Mouse (Mus musculus): ENCODE measurements around the gene Spen.

Gene Spen

DNA sequence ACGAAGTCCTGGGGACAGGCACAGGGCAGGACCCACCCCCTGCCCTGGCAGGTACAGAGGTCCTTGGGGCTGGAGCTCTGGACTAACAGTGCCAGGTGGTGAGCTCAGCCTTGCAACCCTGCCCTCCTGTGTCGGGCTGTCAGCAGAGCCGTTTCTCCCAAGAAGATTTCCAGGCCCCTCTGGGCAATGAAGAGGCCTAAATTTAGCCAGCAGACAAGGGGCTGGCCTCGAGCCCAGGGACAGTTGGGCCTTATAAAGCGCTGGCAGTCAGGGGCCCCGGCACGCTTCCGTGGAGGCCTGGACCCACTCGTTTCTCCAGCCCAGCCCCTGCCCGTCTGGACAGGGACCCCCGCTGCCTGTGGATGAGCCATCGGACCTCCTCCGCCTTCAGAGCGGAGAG, 117.0 kb downstream of the Spen start:
- DNase-seq (ENCODE audit: low spot score in 2 of 2), result no peak

DNA sequence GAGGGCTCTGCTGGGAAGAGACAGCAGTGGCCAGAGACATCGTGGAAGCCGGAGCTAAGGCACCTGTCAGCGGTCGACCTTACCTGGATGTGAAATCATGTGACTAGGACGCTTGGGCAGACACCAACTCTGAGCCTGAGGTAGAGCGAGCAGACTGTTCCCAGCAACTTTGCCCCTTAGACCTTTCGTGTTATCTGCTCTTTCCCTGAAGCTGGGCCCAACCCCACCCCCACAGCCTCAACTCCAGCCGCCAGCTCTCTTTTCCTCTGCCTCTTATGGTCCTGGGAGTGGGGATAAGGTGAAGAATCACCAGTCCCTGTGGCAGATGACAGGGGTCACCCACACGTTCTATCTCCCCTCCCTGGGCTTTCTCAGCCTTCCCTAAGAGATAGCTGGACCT, 117.5 kb downstream of the Spen start:
- DNase-seq (ENCODE audit: low spot score in 2 of 2), result no peak

DNA sequence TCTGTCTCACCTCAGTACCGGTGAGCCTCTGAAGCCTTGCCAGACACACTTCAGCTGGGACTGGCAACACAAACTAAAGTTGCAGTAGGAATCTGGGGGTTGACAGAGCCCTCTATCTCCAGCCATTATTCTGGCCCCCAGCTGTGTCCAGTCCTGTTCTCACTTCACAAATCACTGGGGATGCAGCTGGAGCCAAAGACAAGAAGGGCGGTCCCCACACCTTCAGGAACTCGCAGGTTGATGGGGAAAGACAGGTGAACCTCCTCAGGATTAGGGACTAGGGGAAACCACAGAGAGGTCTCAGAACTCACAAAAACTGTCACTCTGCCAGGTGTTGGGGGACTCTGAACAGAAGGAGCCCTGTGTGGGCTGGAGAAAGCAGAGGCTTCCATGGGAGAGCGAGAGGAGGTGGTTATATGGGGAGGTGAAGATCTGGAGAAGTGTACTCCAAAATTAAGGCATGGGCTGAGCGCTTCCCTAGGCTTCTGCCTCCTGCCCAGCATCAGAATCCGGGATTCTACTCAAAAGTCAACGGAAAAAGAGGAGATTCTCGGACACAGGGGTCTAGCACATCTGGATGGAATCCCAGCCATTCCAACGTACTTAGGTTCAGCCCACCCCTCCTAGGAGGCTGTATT, 118.1 kb downstream of the Spen start, which contains the start of gene Hspb7:
TSS of gene Hspb7 (plus strand) at position 588 of the 638 bp plus-strand sequence.
- no peak for DNase-seq (ENCODE audit: low spot score in 2 of 2)

DNA sequence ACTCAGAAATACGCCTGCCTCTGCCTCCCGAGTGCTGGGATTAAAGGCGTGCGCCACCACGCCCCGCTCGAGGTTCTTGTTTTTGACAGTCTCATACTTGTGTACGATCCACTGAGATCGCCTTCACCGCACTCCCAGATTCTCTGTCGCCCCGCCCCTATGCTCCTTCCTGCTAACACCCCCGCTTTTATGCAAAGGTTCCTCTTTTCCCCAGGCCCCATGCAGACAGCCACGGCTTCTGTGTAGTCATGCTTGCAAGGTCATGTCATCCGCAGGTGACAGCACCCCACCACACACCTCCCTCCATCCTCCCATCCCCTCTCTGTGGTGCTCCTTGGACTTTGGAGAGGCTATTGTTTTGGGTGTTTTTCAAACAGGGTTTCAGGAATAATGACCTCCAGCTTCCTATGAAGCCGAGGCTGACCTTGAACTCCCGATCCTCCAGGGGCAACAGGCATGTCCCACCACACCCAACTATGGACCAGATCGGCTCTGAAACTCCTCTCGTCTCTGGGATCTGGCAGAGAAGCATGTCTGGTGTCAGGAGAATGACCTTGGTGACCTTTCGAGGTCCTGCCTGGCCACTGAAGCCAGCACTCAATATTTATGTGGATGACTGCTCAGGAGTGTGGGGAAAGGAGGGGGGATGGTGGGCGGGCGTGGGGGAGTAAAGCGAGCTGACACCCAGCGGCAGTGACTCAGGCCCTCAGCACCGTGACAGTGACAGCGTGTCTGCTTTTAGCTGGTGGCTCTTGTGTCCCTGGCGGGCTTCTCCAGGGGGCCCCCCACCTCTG, 118.8 kb downstream of the Spen start:
- DNase-seq (ENCODE audit: low spot score in 2 of 2), result peak; percentile 72 to 78
